Mouse (Mus musculus) olfactory bulb, adult 2 months (tissue): ENCODE data around the gene Olfr994.

Source experiments
- CTCF ChIP-seq: fragments of 200-500 bp; IDR thresholded peaks from 2 replicates; pipeline ENCODE4 v1.5.1; 2012; ENCODE audit warnings: low read depth, mild to moderate bottlenecking, low read length, moderate library complexity; ENCODE audit not compliant: insufficient read depth
- POLR2A ChIP-seq: fragments of 200-500 bp; IDR thresholded peaks from 2 replicates; pipeline ENCODE4 v1.6.1; 2012; ENCODE audit warnings: mild to moderate bottlenecking, low read depth, low read length, moderate library complexity; ENCODE audit not compliant: insufficient read depth

DNA sequence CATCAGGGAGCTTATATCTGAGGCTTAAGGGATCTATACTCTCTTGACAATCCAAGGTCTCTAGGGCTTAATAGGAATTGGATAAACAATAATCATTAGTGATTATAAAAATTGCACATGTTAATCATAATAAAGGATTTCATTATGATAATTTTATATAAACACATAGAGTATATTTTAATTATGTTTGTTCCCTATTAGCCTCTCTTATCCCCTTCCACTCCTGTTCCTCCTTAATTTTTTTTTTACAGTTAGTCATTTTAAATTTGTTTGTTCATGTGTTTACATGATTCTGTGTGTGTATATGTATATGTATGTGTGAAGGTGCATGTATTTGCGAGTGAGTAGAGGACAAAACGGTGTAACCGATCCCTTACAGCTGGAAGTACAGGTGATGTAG is at the start of gene Olfr994:
- TF ChIP-seq POLR2A: no peak
- no peak for TF ChIP-seq CTCF
